Mouse (Mus musculus): Measurements from ENCODE around the gene Atrip. TPM values are rescaled to one million over a fixed set of nuclear protein-coding genes. Genes with fewer than 3 reads are reported as not detected.
A peak's percentile ranks its signal among the peaks of the same experiment; 100 is the strongest.

Atrip gene
- total RNA-seq, 2 experiments from 2014 or later = 9.2 to 10.4 TPM

GRCm38 (mm10) chr9:109098969-109099368 is 25.0 kb upstream of the Atrip start:
- intact Hi-C loops (cut with DNase I) = no loop called here
- DNase-seq = peak; percentile 84 to 88

GRCm38 (mm10) chr9:109098366-109098765 is 24.4 kb upstream of the Atrip start:
- intact Hi-C loops (cut with DNase I) = no loop called here

GRCm38 (mm10) chr9:109097831-109098230 is 23.9 kb upstream of the Atrip start:
- DNase-seq = peak; percentile 66 to 75

More at GRCm38 (mm10) chr9:109098366-109098765, 24.4 kb upstream of the Atrip start:
- DNase-seq = peak in 1 of 2 experiments; percentile 22

DNA sequence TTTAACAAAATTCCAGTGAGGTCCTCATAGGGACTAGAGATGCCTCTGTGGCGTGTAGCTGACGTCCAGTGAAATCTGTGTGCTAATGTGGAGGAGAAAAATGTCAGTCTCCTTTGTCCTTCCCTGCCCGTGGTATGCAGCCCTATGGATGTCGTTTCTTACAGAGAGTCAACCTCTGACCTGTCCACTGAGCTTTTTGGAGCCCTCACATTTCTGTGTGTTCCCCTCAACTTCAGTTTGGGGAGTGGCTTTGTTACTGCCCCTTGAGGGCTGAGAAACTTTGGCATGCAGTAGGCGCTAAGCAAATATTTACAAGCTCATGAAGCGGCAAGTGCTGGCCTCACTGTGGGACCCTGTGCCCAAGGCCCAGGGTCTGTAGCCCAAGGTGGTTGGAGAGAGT is 23.4 kb upstream of the Atrip start:
- intact Hi-C loops (cut with DNase I) = no loop called here

More at GRCm38 (mm10) chr9:109097831-109098230, 23.9 kb upstream of the Atrip start:
- intact Hi-C loops (cut with DNase I) = no loop called here

DNA sequence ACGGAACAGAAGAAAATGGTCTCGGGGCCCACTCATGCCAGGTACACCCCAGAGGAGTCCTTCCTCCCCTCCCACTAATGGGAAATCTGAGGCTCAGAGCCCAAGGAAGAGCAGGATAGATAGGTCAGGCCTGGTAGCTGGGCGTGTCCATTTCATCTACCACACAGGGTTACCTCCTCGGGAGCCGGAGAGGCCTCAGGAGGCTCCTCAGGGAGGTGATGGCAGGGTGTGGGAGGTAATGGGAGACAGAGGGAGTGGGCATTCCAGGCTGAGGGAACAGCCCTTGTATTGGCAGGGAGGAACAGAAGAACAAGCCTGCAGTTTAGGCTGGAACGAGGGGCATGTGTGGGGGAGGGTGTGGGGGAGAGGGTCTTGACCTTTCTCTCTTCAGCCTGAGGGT is 22.9 kb upstream of the Atrip start:
- intact Hi-C loops (cut with DNase I) = no loop called here
- DNase-seq = peak in 1 of 2 experiments; percentile 19

More for the DNA sequence above, 23.4 kb upstream of the Atrip start:
- DNase-seq = peak in 1 of 2 experiments; percentile 22

DNA sequence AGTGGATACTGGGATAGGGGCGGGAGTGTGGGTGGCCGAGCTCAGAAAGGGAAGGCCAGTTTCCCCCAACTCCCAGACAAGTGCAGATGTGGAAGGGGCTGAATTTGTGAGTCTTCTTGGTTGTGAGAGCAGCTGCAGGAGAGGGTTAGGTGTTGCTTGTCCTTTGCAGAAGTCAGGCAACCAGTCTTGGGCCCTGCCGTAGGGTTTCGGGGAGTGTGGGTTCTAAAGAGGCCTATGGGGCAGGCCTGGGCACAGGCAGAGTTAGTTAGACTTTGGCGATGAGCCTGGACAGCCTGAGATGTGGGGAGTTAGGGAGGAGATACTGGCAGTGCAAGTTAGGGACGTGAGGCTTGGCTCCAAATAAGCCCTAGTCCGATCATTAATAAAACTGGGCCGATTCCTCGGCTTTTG is 22.3 kb upstream of the Atrip start:
- intact Hi-C loops (cut with DNase I) = no loop called here
- peak; percentile 45 to 52 for DNase-seq

DNA sequence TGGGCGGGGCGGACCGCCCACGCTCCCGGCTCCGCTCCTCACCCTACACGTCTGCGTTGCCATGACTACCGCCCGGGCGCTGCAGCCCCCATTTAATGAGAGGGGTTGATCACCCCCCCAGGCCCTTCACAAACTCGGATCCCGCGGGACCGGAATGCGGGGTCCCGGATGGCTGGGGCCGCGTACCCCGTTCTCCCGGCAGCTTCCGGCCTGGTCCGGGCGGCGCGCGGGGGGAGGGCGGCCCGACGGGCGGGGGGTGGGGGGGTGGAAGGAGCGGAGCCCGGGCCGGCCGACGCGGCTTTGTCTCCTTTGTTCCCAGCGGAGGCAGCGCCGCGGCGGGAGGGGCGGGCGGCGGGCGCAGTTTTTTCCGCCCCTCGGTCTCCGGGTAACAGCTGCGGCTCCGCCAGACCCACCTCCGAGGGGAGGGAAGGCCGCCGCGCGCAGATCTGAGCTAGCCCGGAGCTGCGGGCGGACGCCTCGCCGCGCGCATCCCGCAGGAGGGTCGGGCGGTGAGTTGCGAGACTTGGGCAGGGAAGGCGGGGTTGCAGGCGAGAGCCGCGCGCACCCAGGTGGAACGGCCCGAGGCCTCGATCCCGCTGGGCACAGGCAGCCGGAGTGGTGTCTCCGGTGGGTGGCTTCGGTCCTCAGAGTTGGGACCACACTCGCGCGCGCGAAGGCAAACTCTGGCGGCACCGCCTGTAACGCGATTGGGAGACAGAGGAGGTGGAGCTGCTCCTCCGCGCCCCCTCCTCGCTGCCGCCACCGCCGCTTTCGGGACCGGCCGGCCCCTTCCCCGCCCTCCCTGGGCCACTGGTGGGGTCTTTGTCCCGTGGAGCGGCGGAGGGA is 21.4 kb upstream of the Atrip start, which contains the start of gene Plxnb1:
Plxnb1 (plus strand) TSS at position 253 of the 846 bp plus-strand sequence.
- DNase-seq = peak; percentile 80 to 84
- intact Hi-C loops (cut with DNase I) = no loop called here

- no peak for DNase-seq
- intact Hi-C loops (cut with DNase I) = no loop called here
Observed at GRCm38 (mm10) chr9:109094553-109095136, 20.7 kb upstream of the Atrip start.

DNA sequence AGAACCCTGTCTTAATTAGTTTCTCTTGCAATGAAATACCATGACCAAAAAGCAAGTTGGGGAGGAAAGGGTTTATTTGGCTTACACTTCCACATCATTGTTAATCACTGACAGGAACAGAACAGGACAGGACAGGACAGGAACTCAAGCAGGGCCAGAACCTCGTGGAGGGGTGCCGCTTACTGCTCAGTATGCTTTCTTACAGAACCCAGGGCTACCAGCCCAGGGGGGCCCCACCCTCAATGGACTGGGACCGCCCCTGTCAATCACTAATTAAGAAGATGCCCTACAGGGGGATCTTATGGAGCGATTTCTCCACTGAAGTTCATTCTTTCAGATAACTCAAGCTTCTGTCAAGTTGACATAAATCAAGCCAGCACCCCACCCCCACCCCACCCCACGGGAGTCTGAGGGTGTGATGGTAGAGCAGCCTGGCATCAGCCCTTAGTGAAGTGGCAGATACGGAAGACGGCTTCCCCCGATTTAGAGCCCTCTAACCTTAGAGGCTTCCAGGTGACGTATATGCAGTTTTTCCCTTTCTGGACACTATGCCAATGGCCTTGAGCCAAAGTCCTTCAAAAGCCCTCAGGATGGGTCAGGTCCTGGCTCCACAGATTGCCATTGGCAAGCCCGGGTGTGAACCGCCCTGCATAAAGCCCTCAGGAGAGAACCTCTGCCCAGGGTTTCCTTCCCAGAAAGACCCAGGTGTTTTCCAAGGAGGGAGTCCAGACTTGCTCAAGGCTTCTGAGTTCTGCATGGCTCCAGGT is 20.0 kb upstream of the Atrip start:
- peak; percentile 59 to 74 for DNase-seq
- intact Hi-C loops (cut with DNase I) = no loop called here

GRCm38 (mm10) chr9:109092799-109093198 is 18.9 kb upstream of the Atrip start:
- no peak for DNase-seq
- intact Hi-C loops (cut with DNase I) = no loop called here

- intact Hi-C loops (cut with DNase I) = no loop called here
- DNase-seq = no peak
Observed at GRCm38 (mm10) chr9:109091802-109092201, 17.9 kb upstream of the Atrip start.

DNA sequence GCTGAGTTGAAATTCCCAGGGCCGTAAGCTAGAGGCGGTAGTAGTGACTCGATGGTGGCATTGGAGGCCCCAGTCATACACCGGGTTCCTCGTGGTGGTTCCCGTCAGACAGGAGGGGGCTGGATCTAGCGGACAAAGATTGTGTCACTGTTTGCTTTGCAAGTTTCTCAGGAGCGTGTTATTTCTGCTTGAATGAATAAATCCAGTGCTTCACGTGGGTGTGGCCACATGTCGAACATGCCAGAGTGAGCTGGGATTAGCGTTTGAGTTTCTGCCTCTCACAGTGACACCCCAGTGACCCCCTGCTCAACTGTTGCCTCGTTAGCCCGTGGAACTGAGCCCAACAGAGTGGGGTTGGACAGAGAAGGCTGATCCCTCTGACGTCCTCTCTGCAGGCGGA is 16.5 kb upstream of the Atrip start:
- intact Hi-C loops (cut with DNase I) = no loop called here
- DNase-seq = no peak

GRCm38 (mm10) chr9:109087987-109088386 is 14.1 kb upstream of the Atrip start:
- peak; percentile 60 to 74 for DNase-seq
- intact Hi-C loops (cut with DNase I) = loop anchor here (1.0 kb wide), 1 partner anchor 35 kb away; no protein-coding TSS in a partner anchor

- intact Hi-C loops (cut with DNase I) = no loop called here
- DNase-seq = no peak
Observed at GRCm38 (mm10) chr9:109084922-109085321, 11.0 kb upstream of the Atrip start.

DNA sequence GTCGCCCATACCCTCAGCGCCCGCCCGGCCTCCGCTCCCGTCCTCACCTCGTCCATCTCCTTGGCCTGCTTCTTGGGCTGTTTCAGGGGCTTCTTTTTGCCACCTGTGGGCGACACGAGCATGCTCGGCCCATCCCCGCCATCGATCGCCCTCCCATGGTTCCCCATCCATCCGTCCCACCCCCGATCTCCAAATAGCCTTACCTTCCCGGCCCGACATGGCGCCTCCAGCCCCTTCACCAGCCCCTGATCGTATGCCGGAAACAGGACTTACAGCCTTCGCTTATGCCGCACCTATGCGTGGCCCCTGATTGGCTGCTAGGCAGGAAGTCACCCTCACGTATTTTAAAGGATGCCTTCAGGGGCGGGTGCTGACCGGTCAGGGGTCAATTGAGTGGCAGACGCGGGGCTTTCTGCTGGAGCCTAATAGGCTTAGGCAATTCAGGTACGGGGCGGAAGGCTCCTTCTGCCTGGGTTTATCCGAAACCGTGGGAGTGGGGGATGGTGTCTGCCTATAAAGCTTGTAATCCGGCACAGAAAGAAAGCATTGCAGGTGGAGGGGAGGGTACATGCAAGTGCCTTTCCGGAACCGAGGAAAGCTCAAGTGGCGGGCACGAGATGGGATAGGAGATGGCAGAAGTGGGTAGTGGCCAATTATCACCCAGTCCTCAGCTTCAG is 8.3 kb upstream of the Atrip start, which contains the start of the genes Ccdc51 and Tma7:
Ccdc51 (plus strand) TSS at position 370 of the 677 bp plus-strand sequence.
Tma7 (minus strand) TSS at position 464 of the 677 bp plus-strand sequence.
- DNase-seq = peak; percentile 85 to 89
- intact Hi-C loops (cut with DNase I) = no loop called here

- peak in 1 of 2 experiments; percentile 21 for DNase-seq
- intact Hi-C loops (cut with DNase I) = no loop called here
Observed at GRCm38 (mm10) chr9:109081749-109082123, 7.8 kb upstream of the Atrip start.

DNA sequence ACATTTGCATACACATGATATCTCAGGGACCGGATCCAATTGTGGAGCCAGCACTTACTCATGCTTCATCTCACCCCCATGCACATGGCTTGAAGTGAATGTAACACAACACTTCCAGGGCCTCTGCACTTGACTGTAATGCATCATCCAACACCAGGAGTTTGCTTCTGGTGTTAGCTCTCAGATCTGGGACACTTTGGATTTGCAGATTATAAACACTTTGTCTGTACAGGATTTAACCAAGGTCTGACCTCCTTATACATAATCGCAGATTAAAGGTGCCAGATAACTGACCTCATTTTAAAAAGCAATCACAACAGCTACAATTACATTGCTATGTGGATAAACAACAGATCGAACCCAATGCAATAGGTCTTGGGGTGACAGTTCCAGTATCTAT is 6.6 kb upstream of the Atrip start:
- no peak for DNase-seq
- intact Hi-C loops (cut with DNase I) = no loop called here

DNA sequence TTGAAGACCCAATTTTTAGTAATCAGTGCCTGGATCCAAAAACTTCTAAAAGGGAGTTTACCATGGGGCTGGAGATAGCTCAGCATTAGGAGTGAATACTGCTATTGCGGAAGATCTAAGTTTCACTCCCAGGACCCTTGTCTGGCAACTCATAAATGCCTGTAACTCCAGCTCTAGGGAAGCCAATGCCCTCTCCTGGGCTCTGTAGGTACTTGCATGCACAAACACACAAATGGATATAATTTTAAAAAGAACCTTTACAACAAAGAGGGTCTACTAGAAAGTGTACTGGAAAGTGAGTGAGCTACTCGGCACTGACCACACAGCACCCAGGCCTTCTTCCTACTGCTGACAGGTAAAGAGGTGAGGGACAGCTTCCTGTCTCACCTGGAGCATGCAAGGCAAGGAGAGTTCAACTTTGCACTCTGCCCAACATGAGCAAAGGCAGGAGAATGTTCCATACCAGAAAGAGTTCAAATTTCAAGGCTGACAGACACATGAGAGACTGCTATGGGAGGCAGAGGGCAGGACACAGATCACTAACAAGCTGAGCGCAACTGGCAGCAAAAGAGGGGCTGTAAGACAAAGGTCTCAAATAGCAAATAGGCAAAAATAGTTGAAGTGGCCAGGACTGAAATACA is 5.7 kb downstream of the Atrip start:
- intact Hi-C loops (cut with DNase I) = no loop called here

DNA sequence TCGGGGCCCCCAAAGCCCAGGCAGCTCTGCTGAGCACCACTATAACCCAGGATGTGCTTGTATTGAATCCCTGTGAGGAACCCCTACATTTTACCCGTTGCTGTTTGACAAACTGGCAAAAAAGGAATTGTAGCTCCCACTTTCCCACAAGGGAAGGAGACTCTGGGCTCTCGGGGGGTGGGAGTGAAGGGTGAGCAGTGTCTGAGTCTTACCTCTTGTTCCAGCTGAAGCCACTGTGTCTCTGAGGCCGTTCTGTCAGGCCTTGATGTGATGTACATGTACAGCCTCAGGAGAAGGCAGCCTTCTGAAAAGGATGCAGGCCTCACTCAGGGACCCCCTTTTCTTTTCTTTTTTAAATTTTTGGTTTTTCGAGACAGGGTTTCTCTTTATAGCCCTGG is 13.0 kb downstream of the Atrip start:
- no peak for DNase-seq
- intact Hi-C loops (cut with DNase I) = no loop called here

More for the DNA sequence above, 5.7 kb downstream of the Atrip start:
- no peak for DNase-seq
